Mouse (Mus musculus) embryonic facial prominence, embryonic 10.5 days (tissue): ENCODE data around the gene Cd164. TPM values are rescaled to one million over a fixed set of nuclear protein-coding genes. Genes with fewer than 3 reads are reported as not detected.

ENCODE experiments used
- DNase-seq: peaks from one replicate; pipeline ENCODE4 v3.0.0-alpha.2; 2017; ENCODE audit warnings: low spot score
- H3K27ac ChIP-seq: fragments of 300-500 bp; sonication (generic); replicated peaks from 2 replicates; pipeline ENCODE4 v1.5.1; 2016; ENCODE audit warnings: mild to moderate bottlenecking
- H3K27me3 ChIP-seq: fragments of 300-500 bp; sonication (generic); replicated peaks from 2 replicates; pipeline ENCODE4 v1.6.1; 2016; ENCODE audit warnings: low read depth, mild to moderate bottlenecking; ENCODE audit not compliant: poor library complexity, severe bottlenecking
- H3K36me3 ChIP-seq: fragments of 300-500 bp; sonication (generic); replicated peaks from 2 replicates; pipeline ENCODE4 v1.6.1; 2016; ENCODE audit warnings: mild to moderate bottlenecking, moderate library complexity
- H3K4me1 ChIP-seq: fragments of 300-500 bp; sonication (generic); 2 replicates; pipeline ENCODE4 v1.6.1; 2016
- H3K4me3 ChIP-seq: fragments of 300-500 bp; sonication (generic); 2 replicates; pipeline ENCODE4 v1.5.1; 2016; ENCODE audit warnings: mild to moderate bottlenecking, moderate library complexity
- H3K9me3 ChIP-seq: fragments of 300-500 bp; sonication (generic); 2 replicates; pipeline ENCODE4 v1.6.1; 2016; ENCODE audit warnings: mild to moderate bottlenecking
- WGBS: fragments of 180-500 bp; shearing (Covaris S2); methylation state at CpG from one replicate; pipeline ENCODE4 v1.1.7; 2016; 5-methylcytosine and 5-hydroxymethylcytosine counted together
- polyA plus RNA-seq: library from polyadenylated mRNA; unstranded; fragments of >200 nt; fragmentation: Nextera tagmentation; extraction: Ambion mirVana; gene quantifications from 2 replicates; pipeline ENCODE4 v1.2.1, GENCODE M21; 2016

Cd164 gene
- polyA plus RNA-seq, 1 experiment from 2014 or later: 138 TPM

GRCm38 (mm10) chr10:41543439-41543838 lies 24.2 kb downstream of the Cd164 start:
- WGBS: 83% methylated on average over 4 of the region's 4 CpGs
- H3K4me1 ChIP-seq: peaks cover 18% of the 10 kb centered on the region
- no peaks in the 10 kb centered on the region for H3K9me3 ChIP-seq
- no peaks in the 10 kb centered on the region for H3K27me3 ChIP-seq
- DNase-seq: no peak
- no peak overlapping the region for H3K4me3 ChIP-seq
- H3K36me3 ChIP-seq: peaks cover 8% of the 10 kb centered on the region
- H3K27ac ChIP-seq: no peak overlapping the region

GRCm38 (mm10) chr10:41543844-41544243 lies 24.6 kb downstream of the Cd164 start:
- 78% methylated on average over 2 of the region's 2 CpGs for WGBS
- no peak overlapping the region for H3K4me3 ChIP-seq
- peaks cover 9% of the 10 kb centered on the region for H3K36me3 ChIP-seq
- no peak overlapping the region for H3K27ac ChIP-seq
- H3K4me1 ChIP-seq: peaks cover 18% of the 10 kb centered on the region
- no peaks in the 10 kb centered on the region for H3K27me3 ChIP-seq
- H3K9me3 ChIP-seq: peaks cover under 1% of the 10 kb centered on the region; the same call in 1 of the 2 replicates
- DNase-seq: no peak

DNA sequence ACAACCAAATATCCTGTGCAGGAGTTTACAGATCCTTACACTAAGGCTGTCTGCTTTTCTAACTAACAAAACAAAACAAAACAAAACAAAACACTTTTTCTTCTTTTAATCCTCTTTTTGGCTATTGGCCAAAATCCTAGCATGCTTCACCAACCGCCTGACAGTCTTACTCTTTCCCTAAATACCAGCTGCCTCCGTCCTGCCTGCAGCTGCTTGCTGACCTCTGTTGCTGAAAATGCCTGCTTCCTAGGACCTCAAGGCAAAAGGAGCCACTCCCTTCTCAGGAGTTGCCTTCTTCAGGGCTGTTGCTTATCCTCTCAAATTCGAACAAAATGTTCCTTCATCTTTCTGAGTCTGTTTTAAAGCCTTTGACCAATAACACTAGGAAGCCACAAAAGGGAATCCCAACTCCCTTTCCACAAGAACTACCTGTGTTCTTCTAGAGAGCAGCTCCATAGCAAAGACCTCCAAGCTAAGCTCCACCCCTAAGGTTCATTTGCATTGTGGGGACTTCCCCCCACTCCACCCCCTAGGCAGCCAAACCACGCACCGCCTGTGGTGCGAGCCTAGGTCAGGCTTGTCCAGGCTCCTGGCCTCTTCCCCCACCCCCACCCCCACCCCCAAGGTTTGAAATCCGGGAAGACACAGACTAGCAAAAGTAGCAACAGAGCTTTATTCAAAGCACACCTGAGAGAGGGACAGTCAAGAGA lies 25.4 kb downstream of the Cd164 start:
- Histone ChIP-seq H3K36me3 (peaks cover 6% of the 10 kb centered on the region; the same call in 1 of the 2 replicates), H3K9me3 (peaks cover 6% of the 10 kb centered on the region), H3K4me3 (no peak overlapping the region), H3K4me1 (peaks cover 18% of the 10 kb centered on the region), H3K27me3 (no peaks in the 10 kb centered on the region), H3K27ac (no peak overlapping the region)
- no peak for DNase-seq
- WGBS: 4% methylated on average over 7 of the region's 7 CpGs

DNA sequence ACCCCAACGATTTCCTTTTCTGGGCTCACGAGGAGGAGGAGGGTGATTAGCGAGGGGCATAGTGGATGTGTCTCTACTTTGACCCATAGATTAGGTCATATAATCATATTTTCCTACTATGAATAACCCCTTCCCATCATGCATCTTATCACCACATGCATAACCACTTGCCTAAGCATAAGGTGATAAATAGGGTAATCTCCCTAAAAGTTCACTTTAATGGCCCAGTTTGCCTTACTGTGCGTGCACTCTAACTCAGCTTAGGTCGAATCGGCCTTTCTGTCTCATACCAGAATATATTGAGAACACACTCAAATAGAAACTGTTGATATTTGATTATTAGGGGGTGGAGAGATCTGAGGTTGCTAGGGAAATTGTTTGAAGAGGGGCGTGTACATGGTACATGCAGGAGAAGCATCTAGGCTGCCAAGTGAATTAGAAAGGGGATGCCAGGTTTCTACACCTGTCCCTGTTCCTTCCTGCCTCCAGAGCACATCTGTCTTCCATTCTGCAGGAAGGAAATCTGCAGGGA lies 26.1 kb downstream of the Cd164 start:
- Histone ChIP-seq H3K27ac (no peak overlapping the region), H3K4me1 (peaks cover 19% of the 10 kb centered on the region), H3K27me3 (no peaks in the 10 kb centered on the region), H3K9me3 (peaks cover 9% of the 10 kb centered on the region), H3K4me3 (no peak overlapping the region), H3K36me3 (peaks cover 6% of the 10 kb centered on the region; the same call in 1 of the 2 replicates)
- no peak for DNase-seq
- WGBS: 57% methylated on average over 7 of the region's 7 CpGs

GRCm38 (mm10) chr10:41546396-41547165 lies 27.4 kb downstream of the Cd164 start:
- no peak overlapping the region for H3K27ac ChIP-seq
- peaks cover 9% of the 10 kb centered on the region for H3K9me3 ChIP-seq
- no peak overlapping the region for H3K4me3 ChIP-seq
- H3K36me3 ChIP-seq: peaks cover 6% of the 10 kb centered on the region; the same call in 1 of the 2 replicates
- peaks cover 28% of the 10 kb centered on the region for H3K4me1 ChIP-seq
- 67% methylated on average over 13 of the region's 13 CpGs for WGBS
- H3K27me3 ChIP-seq: no peaks in the 10 kb centered on the region
- no peak for DNase-seq

- no peaks in the 10 kb centered on the region for H3K27me3 ChIP-seq
- H3K4me3 ChIP-seq: no peak overlapping the region
- peaks cover 34% of the 10 kb centered on the region for H3K4me1 ChIP-seq
- H3K36me3 ChIP-seq: peaks cover 6% of the 10 kb centered on the region; the same call in 1 of the 2 replicates
- H3K9me3 ChIP-seq: peaks cover 9% of the 10 kb centered on the region
- H3K27ac ChIP-seq: no peak overlapping the region
- WGBS: 67% methylated on average over 7 of the region's 7 CpGs
- DNase-seq: no peak
Measured at GRCm38 (mm10) chr10:41550711-41551110, 31.5 kb downstream of the Cd164 start.

DNA sequence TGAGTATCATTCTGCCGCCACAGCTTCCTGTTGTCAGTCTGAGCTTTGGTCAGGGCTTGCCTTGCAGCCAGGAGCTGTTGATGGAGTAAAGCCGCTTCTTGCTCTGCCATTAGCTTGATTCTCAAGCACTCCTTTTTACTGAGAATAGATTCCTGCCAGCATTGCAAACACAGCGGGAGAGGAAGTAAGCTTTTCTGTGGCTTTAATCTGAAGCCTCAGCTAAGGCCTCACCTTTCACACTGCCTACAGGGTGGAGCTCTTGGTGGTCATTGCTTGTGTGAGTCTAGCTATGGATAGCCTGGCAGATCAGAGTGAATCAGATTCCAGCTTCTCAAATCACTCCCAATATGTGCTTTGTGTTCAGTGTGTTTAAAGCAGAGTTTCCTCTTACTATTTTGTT lies 33.1 kb downstream of the Cd164 start:
- H3K27me3 ChIP-seq: no peaks in the 10 kb centered on the region
- peak overlapping the region; percentile 24 for H3K27ac ChIP-seq
- H3K4me3 ChIP-seq: no peak overlapping the region
- H3K4me1 ChIP-seq: peaks cover 34% of the 10 kb centered on the region
- no peak for DNase-seq
- H3K36me3 ChIP-seq: peaks cover 6% of the 10 kb centered on the region; the same call in 1 of the 2 replicates
- H3K9me3 ChIP-seq: peaks cover 9% of the 10 kb centered on the region
- WGBS: 27% methylated on average over 3 of the region's 3 CpGs

GRCm38 (mm10) chr10:41552847-41553589 lies 33.8 kb downstream of the Cd164 start:
- Histone ChIP-seq H3K4me1 (peaks cover 34% of the 10 kb centered on the region), H3K36me3 (peaks cover 6% of the 10 kb centered on the region; the same call in 1 of the 2 replicates), H3K4me3 (0 out of 2 replicates have a peak overlapping the region, but pooled peaks have one; percentile 13), H3K27me3 (no peaks in the 10 kb centered on the region), H3K27ac (peak overlapping the region; percentile 69), H3K9me3 (peaks cover 9% of the 10 kb centered on the region)
- DNase-seq: peak; percentile 79
- WGBS: 41% methylated on average over 14 of the region's 14 CpGs

GRCm38 (mm10) chr10:41553711-41554110 lies 34.5 kb downstream of the Cd164 start:
- no peak for DNase-seq
- H3K4me3 ChIP-seq: no peak overlapping the region
- H3K4me1 ChIP-seq: peaks cover 34% of the 10 kb centered on the region
- peak overlapping the region; percentile 69; the same call in 1 of the 2 replicates for H3K27ac ChIP-seq
- peaks cover 4% of the 10 kb centered on the region; the same call in 1 of the 2 replicates for H3K36me3 ChIP-seq
- no peaks in the 10 kb centered on the region for H3K27me3 ChIP-seq
- WGBS: 86% methylated on average over 4 of the region's 4 CpGs
- H3K9me3 ChIP-seq: peaks cover 9% of the 10 kb centered on the region

DNA sequence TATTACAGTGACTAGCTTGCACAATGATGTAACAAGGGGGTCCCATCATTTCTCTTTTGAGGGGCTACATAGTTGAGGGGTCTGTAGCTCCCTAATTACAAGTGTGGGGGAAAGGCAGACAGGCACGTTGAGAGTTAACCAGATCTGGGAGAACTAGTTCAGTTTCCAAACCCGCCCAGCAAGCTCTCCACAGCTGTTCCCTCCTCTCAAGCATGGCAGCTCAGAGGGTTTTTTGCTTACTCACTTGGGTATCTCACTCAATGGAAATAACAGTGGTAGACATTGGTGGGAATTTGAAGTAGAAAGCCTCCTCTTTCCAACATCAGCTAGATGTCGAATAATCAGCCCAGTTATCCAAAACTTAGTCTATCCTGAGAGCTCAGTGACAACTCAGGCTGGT lies 35.9 kb downstream of the Cd164 start:
- DNase-seq: no peak
- H3K27me3 ChIP-seq: no peaks in the 10 kb centered on the region
- H3K9me3 ChIP-seq: no peaks in the 10 kb centered on the region; the same call in 1 of the 2 replicates
- WGBS: 85% methylated on average over 3 of the region's 3 CpGs
- H3K27ac ChIP-seq: no peak overlapping the region
- H3K4me1 ChIP-seq: peaks cover 34% of the 10 kb centered on the region
- H3K36me3 ChIP-seq: no peaks in the 10 kb centered on the region
- no peak overlapping the region for H3K4me3 ChIP-seq

DNA sequence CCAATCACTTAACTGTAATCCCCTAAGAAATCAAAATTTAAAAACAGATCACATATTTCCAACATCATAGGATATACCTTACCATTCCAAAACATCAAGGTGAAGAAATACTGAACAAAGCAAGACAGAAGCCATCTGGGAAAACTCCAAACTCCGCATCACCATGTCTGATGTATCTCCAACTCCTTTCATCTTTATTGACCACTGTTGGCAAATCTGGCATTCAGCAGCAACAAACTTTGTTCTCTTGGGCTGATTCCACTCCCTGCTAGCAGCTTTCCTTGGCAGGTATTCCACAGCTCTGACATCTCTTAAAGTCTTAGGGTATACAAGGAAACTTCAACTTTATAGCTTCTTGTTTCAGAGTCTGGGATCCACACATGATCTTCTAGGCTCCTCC lies 39.2 kb downstream of the Cd164 start:
- no peak for DNase-seq
- Histone ChIP-seq H3K9me3 (peaks cover 9% of the 10 kb centered on the region; the same call in 1 of the 2 replicates), H3K27ac (no peak overlapping the region), H3K27me3 (no peaks in the 10 kb centered on the region), H3K4me1 (peaks cover 6% of the 10 kb centered on the region), H3K4me3 (no peak overlapping the region), H3K36me3 (no peaks in the 10 kb centered on the region)
- 95% methylated on average over 1 of the region's 1 CpGs for WGBS
